Mouse (Mus musculus) neural tube, embryonic 14.5 days (tissue): ENCODE measurements around the gene Med15. TPM values are rescaled to one million over a fixed set of nuclear protein-coding genes. Genes with fewer than 3 reads are reported as not detected.

Experiments
- ATAC-seq: fragments of 200-750 bp; cut with Nextera tagmentation; 2 replicates; pipeline ENCODE4 v1.8.0; 2017; ENCODE audit warnings: low read depth, mild to moderate bottlenecking, moderate TSS enrichment, moderate library complexity
- H3K27ac ChIP-seq: fragments of 300-500 bp; sonication (generic); 2 replicates; pipeline ENCODE4 v1.5.1; 2014; ENCODE audit warnings: low read depth, mild to moderate bottlenecking, control low read depth, low read length, moderate library complexity, mixed read lengths
- H3K27me3 ChIP-seq: fragments of 300-500 bp; sonication (generic); 2 replicates; pipeline ENCODE4 v1.6.1; 2014; ENCODE audit warnings: low read length; ENCODE audit not compliant: control insufficient read depth, insufficient read depth
- H3K36me3 ChIP-seq: fragments of 300-500 bp; sonication (generic); 2 replicates; pipeline ENCODE4 v1.6.1; 2014; ENCODE audit warnings: low read length, mixed read lengths; ENCODE audit not compliant: control insufficient read depth, insufficient read depth
- H3K4me1 ChIP-seq: fragments of 300-500 bp; sonication (generic); 2 replicates; pipeline ENCODE4 v1.6.1; 2014; ENCODE audit warnings: low read length; ENCODE audit not compliant: control insufficient read depth, insufficient read depth
- H3K4me2 ChIP-seq: fragments of 300-500 bp; sonication (generic); 2 replicates; pipeline ENCODE4 v1.6.1; 2014; ENCODE audit warnings: mild to moderate bottlenecking, low read depth, low read length, control low read depth
- H3K4me3 ChIP-seq: fragments of 300-500 bp; sonication (generic); 2 replicates; pipeline ENCODE4 v1.5.1; 2014; ENCODE audit warnings: low read depth, low read length, control low read depth, mixed read lengths
- H3K9ac ChIP-seq: fragments of 300-500 bp; sonication (generic); replicated peaks from 2 replicates; pipeline ENCODE4 v1.6.1; 2014; ENCODE audit warnings: low read depth, mild to moderate bottlenecking, control low read depth, low read length, mixed read lengths
- H3K9me3 ChIP-seq: fragments of 300-500 bp; sonication (generic); 2 replicates; pipeline ENCODE4 v1.6.1; 2016; ENCODE audit warnings: low read length; ENCODE audit not compliant: control insufficient read depth
- WGBS: fragments of 180-500 bp; shearing (Covaris S2); extraction: QIAGEN DNeasy Blood & Tissue Kit; methylation state at CpG from one replicate; pipeline ENCODE4 v1.1.7; 2014; 5-methylcytosine and 5-hydroxymethylcytosine counted together
- polyA plus RNA-seq: library from polyadenylated mRNA; unstranded; fragments of >200 nt; fragmentation: Nextera tagmentation; extraction: Ambion mirVana; gene quantifications from 2 replicates; pipeline ENCODE4 v1.2.1, GENCODE M21; 2014

Med15 gene
- polyA plus RNA-seq, 1 experiment from 2014 or later, result 51.0 TPM

DNA sequence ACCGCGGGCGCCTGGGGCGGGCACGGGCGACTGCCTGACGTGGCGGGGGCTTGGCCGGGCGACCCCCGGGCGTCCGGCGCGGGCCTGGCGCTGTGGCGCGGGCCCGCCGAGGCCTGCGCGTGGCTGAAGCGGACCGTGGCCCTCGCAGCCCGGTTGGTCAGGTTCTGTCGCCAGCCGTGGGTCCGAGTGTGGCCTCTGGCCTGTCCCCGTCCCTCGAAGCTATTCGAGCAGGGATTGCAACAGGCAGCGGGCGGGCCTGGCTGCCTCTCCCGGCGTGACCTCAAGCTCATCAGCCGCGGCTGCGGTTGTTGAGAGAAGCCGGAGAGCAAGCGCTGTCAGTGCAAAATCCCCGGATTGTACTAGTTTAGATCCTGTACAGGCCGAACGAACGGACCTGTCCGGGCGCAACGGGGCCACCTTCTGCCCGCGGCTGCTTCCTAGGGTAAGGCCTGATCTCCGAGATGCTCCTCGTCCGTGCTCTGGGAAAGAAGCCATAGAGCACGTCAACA, 27.2 kb upstream of the Med15 start:
- ATAC-seq, result peak; percentile 70; the same call in 1 of the 2 replicates
- Histone ChIP-seq H3K9ac (peak overlapping the region; percentile 94), H3K27me3 (no peaks in the 10 kb centered on the region), H3K4me3 (peak overlapping the region; percentile 73), H3K9me3 (no peaks in the 10 kb centered on the region), H3K4me1 (peaks cover 14% of the 10 kb centered on the region; the same call in 1 of the 2 replicates), H3K4me2 (peak overlapping the region; percentile 88), H3K36me3 (no peaks in the 10 kb centered on the region), H3K27ac (peak overlapping the region; percentile 79)
- 1% methylated on average over 39 of the region's 54 CpGs for WGBS

DNA sequence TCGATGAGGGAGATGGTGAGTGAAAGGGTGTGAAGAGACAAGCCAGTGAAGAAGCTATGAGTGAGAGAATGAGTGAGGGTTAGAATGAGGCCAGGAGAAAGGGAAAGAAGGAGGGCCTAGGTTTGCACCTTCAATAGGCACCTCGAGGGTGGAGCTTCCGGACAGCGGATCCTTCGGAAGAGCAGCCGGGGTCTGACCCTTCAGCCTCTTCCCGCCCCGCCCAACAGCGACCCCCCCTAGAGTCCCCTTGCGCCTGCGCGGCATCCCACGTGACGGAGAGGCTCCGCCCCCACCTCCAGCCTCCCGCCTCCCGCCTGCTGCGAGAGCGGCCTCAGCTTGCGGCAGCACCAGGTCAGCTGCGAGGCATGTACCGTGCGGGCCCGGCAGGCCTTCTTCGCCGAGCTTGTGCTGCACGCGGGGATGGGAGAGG, 26.7 kb upstream of the Med15 start, which contains the start of gene Klhl22:
TSS of gene Klhl22 (plus strand) at position 275 of the 430 bp plus-strand sequence.
- Histone ChIP-seq H3K9ac (peak within 1 kb of the TSS; percentile 94), H3K9me3 (no peaks in the 10 kb centered on the region), H3K36me3 (no peaks in the 10 kb centered on the region), H3K4me2 (peak within 1 kb of the TSS; percentile 88), H3K27ac (peak within 1 kb of the TSS; percentile 79), H3K4me1 (peaks cover 14% of the 10 kb centered on the region; the same call in 1 of the 2 replicates), H3K4me3 (peak within 1 kb of the TSS; percentile 73), H3K27me3 (no peaks in the 10 kb centered on the region)
- WGBS, result 1% methylated on average over 26 of the region's 28 CpGs
- ATAC-seq, result peak; percentile 95

GRCm38 (mm10) chr16:17758902-17759301, 26.2 kb upstream of the Med15 start:
- no peaks in the 10 kb centered on the region for H3K36me3 ChIP-seq
- peak overlapping the region; percentile 88 for H3K4me2 ChIP-seq
- H3K27ac ChIP-seq, result peak overlapping the region; percentile 52
- peak overlapping the region; percentile 73 for H3K4me3 ChIP-seq
- H3K9ac ChIP-seq, result peak overlapping the region; percentile 94; the same call in 1 of the 2 replicates
- ATAC-seq, result no peak; the same call in 1 of the 2 replicates
- H3K27me3 ChIP-seq, result no peaks in the 10 kb centered on the region
- H3K4me1 ChIP-seq, result peaks cover 14% of the 10 kb centered on the region; the same call in 1 of the 2 replicates
- no peaks in the 10 kb centered on the region for H3K9me3 ChIP-seq
- WGBS, result 50% methylated on average over 9 of the region's 9 CpGs

DNA sequence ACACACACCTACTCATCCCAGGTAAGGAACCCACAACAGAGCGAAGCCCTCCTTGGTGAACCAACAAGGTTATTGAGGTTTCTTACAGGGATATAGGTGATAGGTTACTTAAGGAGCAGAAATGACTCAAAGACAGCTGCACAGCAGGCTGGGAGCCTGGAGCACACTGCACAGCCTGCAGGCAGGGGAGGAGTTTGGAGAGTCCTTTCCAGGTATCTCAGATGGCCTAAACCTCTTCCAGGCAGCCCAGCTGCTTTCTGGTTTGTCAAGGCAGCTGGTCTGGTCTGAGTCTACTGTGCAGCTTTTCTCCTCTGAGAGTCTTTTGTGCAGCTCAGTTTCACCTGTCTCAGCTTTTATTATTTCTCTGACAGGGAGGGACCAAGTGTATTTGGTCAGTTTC, 25.1 kb upstream of the Med15 start:
- peaks cover 14% of the 10 kb centered on the region; the same call in 1 of the 2 replicates for H3K4me1 ChIP-seq
- H3K9me3 ChIP-seq, result no peaks in the 10 kb centered on the region
- no peak overlapping the region for H3K9ac ChIP-seq
- ATAC-seq, result no peak
- no peak overlapping the region for H3K4me2 ChIP-seq
- no peak overlapping the region for H3K4me3 ChIP-seq
- no peak overlapping the region for H3K27ac ChIP-seq
- 100% methylated on average over 1 of the region's 1 CpGs for WGBS
- H3K27me3 ChIP-seq, result no peaks in the 10 kb centered on the region
- no peaks in the 10 kb centered on the region for H3K36me3 ChIP-seq

GRCm38 (mm10) chr16:17753686-17754085, 21.0 kb upstream of the Med15 start:
- H3K9me3 ChIP-seq, result no peaks in the 10 kb centered on the region
- no peak for ATAC-seq
- H3K36me3 ChIP-seq, result no peaks in the 10 kb centered on the region
- no peak overlapping the region for H3K9ac ChIP-seq
- no peak overlapping the region for H3K27ac ChIP-seq
- WGBS, result 37% methylated on average over 1 of the region's 1 CpGs
- no peaks in the 10 kb centered on the region for H3K27me3 ChIP-seq
- no peak overlapping the region for H3K4me2 ChIP-seq
- no peak overlapping the region for H3K4me3 ChIP-seq
- H3K4me1 ChIP-seq, result no peaks in the 10 kb centered on the region

- Histone ChIP-seq H3K9me3 (no peaks in the 10 kb centered on the region), H3K27ac (no peak overlapping the region), H3K4me3 (no peak overlapping the region), H3K27me3 (no peaks in the 10 kb centered on the region), H3K9ac (no peak overlapping the region), H3K4me2 (no peak overlapping the region), H3K4me1 (no peaks in the 10 kb centered on the region), H3K36me3 (no peaks in the 10 kb centered on the region)
- ATAC-seq, result no peak
- 23% methylated on average over 3 of the region's 3 CpGs for WGBS
These were observed 20.3 kb upstream of the Med15 start for GRCm38 (mm10) chr16:17753001-17753400.

GRCm38 (mm10) chr16:17745067-17745466, 12.4 kb upstream of the Med15 start:
- Histone ChIP-seq H3K9me3 (no peaks in the 10 kb centered on the region), H3K27ac (no peak overlapping the region), H3K4me1 (no peaks in the 10 kb centered on the region), H3K27me3 (no peaks in the 10 kb centered on the region), H3K4me2 (no peak overlapping the region), H3K36me3 (no peaks in the 10 kb centered on the region), H3K4me3 (no peak overlapping the region), H3K9ac (no peak overlapping the region)
- WGBS, result 82% methylated on average over 2 of the region's 2 CpGs
- no peak for ATAC-seq

- no peaks in the 10 kb centered on the region for H3K4me1 ChIP-seq
- H3K36me3 ChIP-seq, result no peaks in the 10 kb centered on the region
- H3K27ac ChIP-seq, result no peak overlapping the region
- 0% methylated on average over 1 of the region's 1 CpGs for WGBS
- no peak overlapping the region for H3K4me2 ChIP-seq
- H3K27me3 ChIP-seq, result no peaks in the 10 kb centered on the region
- no peaks in the 10 kb centered on the region for H3K9me3 ChIP-seq
- no peak; the same call in 1 of the 2 replicates for ATAC-seq
- no peak overlapping the region for H3K4me3 ChIP-seq
- no peak overlapping the region for H3K9ac ChIP-seq
These were observed 11.8 kb upstream of the Med15 start for GRCm38 (mm10) chr16:17744536-17744935.

DNA sequence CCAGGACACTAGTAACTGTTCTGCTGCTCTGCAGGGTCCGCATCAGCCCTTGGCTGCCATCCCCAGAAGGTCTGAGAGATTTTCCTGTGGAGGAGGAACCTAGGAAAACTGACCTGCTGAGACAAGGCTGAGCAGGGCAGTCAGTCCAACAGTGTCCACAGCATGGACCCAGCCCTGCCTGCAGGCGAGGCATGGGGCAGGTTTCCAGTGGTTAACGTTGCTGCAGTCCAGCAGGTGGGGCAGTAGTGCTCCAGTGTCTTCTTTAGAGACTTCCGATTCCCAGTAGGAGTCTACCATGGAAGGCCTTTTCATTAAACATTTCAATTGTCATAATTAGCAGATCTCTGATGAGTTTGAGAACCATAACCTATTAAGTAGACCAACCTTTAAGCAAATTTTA, 10.6 kb upstream of the Med15 start:
- no peak overlapping the region for H3K9ac ChIP-seq
- no peak overlapping the region for H3K4me3 ChIP-seq
- no peaks in the 10 kb centered on the region for H3K4me1 ChIP-seq
- no peak overlapping the region for H3K4me2 ChIP-seq
- no peak for ATAC-seq
- no peak overlapping the region for H3K27ac ChIP-seq
- H3K9me3 ChIP-seq, result no peaks in the 10 kb centered on the region
- no peaks in the 10 kb centered on the region for H3K27me3 ChIP-seq
- WGBS, result 45% methylated on average over 4 of the region's 4 CpGs
- H3K36me3 ChIP-seq, result no peaks in the 10 kb centered on the region
